Mouse (Mus musculus) embryonic fibroblast, embryonic 13.5 days (primary cell): ENCODE data around the gene Sgpp2.

Source experiments
- CTCF ChIP-seq: IDR thresholded peaks from 2 replicates; pipeline ENCODE4 v1.5.1; 2011; ENCODE audit warnings: mild to moderate bottlenecking, control low read depth, low read length, moderate library complexity, borderline replicate concordance; ENCODE audit not compliant: insufficient read depth
- POLR2A ChIP-seq: IDR thresholded peaks from 2 replicates; pipeline ENCODE4 v1.6.1; 2011; ENCODE audit warnings: low read depth, mild to moderate bottlenecking, control low read depth, low read length, moderate library complexity

- TF ChIP-seq CTCF (peak; percentile 28; the same call in 1 of the 2 replicates), POLR2A (no peak)
Observed at GRCm38 (mm10) chr1:78454659-78455058, 144.5 kb downstream of the Sgpp2 start.
